Mouse (Mus musculus): ENCODE measurements around the gene Minpp1.

GRCm38 (mm10) chr19:32489166-32489895, 3.8 kb downstream of the Minpp1 start:
- TF ChIP-seq CTCF (IDR thresholded peaks at IDR 0.05; ENCODE audit: low read depth, low read length) = no peak
- no peak for TF ChIP-seq POLR2A (IDR thresholded peaks at IDR 0.05; ENCODE audit: extremely low read depth, insufficient read depth, low read length)

All from liver, adult 2 months (tissue).